Mouse (Mus musculus) ovary, postnatal 14 days (tissue): ENCODE data around the gene Irak4.

Source experiments
- DNase-seq: peaks from one replicate; pipeline ENCODE4 v3.0.0; 2022; ENCODE audit warnings: low spot score

Irak4 gene

DNA sequence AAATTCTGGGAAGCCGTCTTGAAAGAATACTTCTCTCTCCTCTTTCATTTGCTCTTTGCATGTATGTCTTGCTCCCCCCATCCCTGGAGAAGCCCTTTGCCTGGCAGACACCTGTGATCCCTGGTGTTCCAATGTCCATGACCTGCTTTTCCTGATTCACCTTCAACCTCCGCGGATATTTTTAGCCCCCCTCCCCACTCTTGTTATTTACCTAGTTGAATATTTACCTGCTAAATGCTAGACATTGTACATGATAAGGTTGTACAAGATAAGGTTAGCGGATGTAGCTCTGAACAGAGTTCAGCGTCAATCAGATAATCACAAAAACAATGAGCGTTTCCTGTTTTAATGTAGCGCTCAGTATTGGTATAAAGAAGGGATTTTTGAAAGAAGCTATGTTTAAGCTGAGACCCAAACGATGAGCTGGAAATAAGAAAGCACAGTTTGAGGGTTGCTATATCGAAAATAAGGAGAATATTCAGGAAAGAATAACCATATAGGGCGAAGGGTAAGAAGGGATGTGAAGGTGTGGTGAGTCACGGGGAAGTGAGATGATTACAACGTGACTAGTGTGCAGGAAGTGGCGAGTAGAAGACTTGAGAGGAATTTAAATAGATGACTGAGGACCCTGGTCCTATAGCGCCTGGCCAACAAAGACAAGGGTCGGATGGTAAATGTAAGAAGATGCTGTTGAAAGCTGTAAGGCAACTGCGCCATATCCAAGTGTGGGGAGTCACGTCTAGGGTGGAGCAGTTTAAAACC is 15.6 kb downstream of the Irak4 start:
- no peak for DNase-seq

DNA sequence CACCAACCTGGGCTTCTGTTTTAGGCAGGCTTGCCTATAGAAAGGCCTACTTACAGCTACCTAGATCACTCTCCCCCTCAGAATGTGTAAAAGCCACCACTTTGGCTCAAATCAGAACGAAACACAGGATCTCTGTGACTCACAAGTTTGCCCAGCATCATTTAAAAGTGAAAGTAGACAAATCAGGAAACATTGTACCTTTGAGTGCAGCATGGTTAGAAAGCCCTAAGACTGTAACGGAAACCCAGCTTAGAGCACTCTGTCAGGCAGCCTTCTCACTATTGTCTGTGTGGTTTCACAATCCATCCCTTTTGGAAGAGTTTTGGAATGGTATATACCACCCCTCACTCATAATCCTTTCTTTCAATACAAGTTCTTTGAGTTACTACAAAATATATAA is 21.5 kb downstream of the Irak4 start:
- no peak for DNase-seq

DNA sequence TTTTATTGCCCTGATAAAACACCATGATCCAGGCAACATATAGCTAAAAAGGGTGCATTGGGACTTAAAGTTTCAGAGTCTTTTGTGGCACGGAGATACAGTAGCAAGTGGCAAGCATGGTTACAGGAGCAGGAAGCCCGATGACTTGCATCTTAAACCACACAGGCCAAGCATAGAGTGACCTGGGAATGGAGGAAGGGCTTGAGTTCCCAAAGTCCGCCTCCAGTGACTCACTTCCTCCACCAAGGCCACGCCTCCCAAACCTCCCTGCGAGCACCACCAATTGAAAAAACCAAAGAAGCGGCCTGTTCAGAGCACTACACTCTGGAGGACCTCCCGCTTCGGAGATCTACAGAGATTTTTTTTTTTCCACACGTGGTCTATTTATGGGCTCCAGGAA is 22.4 kb downstream of the Irak4 start:
- DNase-seq = no peak

DNA sequence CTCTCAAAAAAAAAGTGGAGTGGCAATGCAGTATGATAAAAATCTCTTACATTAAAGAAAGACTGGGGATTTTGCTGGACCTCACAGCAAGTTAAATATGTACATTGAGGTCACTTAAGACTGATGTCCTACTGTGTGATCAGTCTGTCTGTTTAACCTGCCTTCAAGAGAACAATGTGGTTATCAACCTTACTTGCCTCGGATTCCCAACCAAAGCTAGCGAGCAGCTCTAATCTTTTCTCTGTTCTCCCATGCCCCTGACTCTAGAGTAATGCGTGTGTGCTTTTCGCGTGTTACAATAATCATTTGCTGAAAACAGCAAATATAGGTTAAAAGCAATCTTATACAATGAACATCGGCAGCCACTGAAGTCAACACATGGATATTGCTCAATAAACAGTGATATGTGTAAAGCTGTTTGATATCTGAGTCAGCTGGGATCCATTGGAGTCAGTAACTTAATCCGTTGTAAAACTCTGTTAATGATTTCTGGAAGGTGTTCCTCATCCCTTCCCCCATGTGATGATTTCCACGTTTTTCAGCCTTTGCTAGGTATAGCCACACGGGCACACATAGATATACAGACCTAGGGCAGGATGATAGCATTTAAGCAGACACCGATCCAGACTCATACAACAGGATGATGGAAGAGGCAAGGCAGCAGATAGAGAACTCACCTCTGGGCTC is 25.2 kb downstream of the Irak4 start:
- DNase-seq = no peak

DNA sequence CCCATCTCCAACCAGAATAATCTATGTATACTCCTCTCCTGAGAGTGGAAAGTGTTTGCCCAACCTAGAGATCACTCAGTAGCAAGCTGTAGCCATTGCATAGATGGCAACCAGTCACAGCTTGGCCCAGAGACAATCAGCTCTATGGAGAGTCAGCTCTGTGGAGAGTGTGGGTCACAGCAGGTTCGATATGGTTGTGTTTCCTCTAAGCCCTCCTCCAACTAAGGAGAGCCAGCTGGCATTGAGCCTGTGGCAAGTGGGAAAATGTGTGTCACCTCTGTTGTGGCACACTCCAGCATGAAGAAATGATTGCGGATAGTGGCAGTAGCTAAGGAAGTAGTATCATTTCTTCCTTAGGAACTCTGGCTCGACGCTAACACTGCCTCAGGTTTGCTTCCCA is 28.1 kb downstream of the Irak4 start:
- no peak for DNase-seq

DNA sequence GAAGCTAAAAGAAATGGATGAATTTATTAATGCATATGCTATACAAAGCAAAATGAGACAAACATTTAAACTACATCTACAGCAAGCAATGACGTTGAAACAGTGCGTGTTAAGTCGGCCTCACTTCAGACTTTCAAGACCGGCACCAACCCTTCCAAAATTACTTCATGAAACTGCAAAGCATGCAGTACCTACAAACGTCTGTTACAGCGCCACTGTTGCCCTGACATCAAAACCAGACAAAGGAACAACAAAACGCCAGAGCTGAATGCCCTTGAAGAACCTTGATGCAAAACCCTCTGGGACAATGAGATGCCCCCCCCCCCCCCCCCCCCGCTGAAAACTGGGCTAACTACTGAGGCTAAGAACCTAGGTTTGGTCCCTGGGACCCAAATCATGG is 29.3 kb downstream of the Irak4 start:
- DNase-seq = no peak

DNA sequence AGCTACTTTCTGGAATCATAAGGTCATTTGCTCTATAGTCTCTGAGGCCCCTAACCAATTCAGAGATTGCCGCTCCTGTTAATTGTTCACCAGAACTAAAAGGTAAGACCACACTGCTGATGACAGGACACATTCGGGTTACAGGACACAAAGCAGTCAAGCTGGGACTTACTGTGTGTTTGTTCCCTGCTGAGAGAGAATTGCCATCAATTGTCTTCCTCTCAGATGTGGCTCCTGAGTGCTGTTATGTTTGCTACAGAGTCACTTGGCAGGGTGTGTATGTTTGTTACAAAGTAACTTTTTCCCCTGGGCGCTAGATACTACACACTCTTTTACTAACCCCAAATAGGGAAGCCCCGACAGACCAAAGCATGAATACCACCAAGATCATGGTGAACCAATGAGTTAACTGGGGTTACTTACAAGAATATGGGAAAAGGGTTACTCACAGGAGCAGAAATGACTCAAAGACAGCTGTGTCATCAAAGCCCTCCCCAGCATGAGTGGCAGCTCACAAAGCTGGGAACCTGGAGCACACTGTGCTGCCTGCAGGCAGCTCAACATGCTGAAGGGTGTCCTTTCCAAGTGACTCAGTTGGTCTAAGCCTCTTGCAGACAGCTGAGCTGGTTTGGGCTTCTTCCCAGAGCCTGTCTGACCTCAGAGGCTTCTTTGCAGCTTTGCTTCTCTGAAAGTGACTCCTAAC is 31.3 kb downstream of the Irak4 start:
- DNase-seq = no peak

DNA sequence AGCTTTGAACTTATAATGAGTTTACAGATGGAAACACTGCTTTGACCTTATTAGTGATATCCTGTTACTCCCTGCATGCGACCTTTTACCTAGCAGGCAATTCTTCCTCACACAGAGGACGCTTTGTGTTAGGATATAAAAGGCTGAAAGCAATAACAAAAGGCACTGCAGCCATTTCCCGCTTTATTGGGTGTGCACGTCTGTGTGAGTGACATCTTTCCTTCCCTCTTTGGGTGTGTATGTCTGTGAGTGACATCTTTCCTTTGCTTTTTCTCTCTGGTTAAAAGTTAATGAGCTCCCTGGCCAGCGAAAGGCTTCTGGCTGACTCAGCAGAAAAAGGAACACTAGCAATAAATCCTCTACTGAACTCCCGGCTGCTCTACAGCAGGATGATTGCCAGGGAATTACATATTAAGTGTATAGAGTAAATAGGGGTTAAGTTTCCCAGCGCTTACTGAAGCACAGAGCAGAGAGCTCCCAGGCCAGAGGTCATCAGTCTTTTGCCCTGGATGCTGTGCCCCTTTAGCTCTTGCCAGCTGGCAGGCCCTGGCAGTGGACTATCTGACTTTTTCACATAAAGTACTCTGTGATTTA is 38.7 kb downstream of the Irak4 start:
- no peak for DNase-seq

DNA sequence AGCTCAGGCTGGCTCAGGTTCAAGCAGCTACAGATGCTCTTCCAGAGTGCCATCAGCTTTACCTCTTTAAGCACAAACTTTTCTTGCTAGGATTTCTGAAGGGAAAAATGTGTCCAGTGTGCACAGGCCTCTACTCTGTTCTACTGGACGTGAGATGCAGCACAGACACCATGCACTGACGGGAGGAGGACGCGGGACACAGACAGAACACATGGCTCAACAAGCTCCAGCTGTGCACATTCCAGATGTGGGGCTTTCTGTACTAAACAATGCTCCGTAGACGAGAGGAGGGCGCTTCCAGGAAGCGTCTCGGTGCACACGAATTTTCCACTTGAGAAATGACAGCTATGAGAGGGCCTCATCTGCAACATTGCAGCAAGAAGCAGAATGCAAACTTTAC is 39.7 kb downstream of the Irak4 start:
- no peak for DNase-seq

DNA sequence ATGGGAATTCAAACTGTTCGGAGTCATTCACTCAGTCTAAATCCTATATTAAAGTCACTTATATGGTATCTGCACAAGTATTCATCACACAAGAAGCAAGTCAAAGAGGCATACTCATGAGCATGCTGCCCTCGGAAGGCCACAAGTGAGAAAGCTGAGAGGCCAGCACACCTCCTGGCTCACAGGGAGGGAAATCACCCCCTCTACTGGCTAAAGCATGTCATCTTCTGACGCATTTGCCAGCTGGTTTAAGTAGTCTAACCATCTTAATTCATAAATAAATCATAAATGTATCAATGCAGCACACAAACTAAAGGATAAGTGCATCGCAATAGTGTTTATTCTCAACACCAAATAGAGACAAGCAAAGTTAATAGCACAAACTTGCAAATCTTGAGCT is 41.3 kb downstream of the Irak4 start:
- no peak for DNase-seq

DNA sequence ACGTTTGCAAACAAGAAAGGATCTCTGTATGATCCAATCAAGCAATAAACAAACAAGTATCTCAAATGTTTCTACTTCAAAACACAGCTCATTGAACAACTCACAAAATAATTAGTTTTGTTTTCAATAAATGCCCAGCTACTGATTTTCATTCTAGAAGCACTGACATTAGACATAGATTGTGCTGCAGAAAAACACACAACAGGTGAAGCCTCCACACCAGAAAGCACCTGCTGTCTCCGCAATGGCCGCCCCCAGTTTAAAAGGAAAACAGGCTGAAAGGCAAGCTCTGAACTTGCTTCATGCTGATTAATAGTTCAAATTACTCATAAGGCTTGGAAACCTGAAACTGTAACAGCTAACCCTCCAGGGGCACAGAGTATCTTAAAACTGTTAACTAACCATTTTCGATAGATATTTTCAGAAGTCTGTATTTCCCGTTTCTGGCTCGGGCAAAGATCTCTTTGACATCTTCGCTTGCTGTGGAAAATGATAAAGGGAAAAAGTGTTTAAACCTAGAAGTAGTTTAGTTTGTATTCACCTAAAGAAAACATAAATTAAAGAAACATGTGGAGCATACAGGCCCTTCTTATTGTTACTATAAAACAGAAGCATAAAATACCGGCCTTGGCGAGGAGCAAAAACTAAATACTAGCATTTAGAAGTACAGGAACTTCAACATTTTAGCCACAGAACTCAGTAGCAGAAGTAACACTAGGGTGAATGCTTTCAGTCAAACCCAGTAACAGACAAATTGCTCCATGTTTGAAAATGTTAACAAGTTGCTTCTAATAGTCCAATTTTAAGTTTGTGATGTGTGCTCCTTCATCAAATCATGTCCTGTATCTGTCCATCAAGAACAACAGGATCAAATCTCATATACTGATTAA is 44.6 kb downstream of the Irak4 start:
- no peak for DNase-seq

DNA sequence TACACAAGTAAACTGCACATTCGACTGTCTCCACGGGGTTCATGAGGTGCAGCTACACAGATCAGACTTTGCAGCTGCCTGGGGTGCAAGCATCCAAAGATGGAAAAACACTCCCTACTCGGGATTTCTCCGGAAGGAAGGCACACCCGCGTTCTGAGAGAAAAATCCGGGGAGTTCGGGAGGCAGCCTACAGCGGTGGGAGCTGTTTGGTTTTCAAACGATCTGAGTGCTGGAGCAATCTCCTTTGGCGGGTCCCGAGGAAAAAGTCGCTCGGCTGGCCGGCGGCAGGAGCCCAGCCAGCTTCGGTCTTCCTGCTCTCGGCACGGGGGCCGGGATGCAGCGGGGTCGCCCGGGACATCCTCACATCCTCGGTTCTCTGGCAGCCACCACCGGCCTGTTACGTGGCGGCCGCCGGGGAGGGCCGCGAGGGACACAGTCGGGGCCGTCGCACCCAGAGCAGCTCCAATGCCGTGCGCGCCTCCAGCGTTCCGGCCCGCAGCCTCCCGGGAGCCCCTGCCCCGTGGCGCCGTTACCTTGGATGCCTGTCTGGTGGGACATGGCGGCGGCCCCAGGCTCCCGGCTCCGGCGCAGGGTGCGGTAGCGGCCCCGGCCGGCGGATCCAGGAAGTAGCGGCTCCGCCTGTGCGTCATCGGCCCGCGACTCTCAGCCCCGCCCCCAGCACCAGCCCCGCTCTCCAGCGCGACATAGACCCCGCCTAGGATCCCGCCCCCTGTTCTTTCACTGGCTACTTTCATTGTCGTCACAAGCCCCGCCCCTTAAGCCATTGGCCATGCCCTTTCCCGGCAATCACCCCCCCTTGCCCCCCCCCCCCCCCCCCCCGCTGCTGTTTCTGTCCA is 46.0 kb downstream of the Irak4 start, which contains the start of gene Twf1:
Gene Twf1 (minus strand): TSS at position 671 of the 857 bp plus-strand sequence.
- DNase-seq = peak; percentile 98

DNA sequence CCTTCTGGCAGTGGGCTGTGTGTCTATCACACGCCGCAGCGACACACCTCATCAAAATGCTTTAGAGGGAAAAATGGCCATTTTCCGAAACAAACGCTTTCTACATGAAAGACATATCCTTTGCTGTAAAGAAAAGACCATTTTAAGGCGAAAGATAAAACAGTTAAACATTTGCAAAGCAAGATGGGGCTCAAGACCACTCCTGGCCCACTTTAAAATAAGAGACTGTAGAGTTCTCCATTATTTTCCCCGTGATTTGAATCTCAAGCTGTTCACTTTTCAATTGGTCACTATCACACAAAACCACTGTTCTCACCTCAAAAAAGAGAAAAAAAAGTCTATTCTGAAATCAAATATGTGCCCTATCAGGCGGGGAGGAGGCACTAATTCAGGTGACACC is 46.6 kb downstream of the Irak4 start:
- no peak for DNase-seq

DNA sequence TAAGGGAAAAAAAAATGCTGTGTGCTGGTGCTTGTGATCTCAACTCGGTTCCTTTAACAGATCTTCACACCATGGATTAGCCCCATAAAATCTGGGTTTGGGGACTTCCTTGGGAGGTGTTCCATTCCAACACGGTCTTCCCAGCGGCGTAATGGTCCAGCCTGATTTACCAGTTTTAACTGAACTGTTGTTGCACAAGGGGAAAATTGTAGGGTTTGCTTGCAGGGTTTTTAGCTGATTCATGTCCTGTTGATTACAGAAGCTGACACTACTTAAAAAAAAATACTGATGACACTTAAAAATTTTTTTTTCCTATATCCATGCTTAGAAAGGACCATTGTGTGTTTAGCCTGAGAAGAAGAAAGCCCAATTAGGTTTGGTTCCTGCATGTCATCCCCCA is 47.9 kb downstream of the Irak4 start:
- no peak for DNase-seq

DNA sequence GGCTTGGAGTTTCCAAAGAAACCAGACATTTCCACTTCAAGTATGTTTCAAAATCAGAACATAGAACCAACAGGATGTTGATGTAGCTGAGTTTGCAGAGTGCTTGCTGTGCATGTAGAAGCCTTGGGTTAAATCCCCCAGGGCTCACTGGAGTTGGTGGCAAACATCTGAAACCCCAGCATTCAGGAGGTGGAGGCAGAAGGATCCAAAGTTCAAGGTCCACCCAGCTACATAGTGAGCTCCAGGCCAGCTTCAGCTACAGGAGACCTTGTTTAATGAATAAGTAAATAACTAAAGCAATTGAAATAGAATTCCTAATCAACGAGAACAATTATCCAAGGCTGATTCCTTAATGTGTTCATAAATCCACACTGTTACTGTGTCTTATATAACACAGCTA is 50.1 kb downstream of the Irak4 start:
- DNase-seq = no peak

DNA sequence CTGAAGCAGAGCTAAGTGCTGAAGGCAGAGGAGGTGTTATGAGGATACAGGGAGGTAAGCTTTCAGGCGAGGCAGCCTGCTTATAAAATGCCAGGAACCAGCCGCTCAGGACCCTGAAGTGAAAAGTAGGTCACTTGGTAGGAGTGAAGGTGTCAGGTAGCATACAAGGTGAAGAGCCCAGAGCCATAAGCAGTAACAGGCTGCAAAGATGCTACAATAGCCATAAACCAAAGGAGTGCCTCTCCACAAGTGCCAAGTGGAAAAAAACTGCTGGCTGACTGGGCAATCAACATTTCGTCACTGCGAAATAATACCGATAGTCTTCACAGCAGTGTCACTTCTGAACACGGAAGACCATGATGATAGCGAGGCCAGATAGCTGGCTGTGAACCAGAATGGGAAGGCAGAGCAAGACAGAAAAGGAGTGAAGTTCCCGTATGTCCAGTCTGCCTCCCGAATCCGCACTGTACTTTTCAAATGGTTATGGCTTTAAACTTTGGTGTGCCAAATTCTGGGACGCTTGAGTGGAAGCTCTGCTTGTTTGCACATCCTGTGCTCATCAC is 56.8 kb downstream of the Irak4 start:
- DNase-seq = no peak

DNA sequence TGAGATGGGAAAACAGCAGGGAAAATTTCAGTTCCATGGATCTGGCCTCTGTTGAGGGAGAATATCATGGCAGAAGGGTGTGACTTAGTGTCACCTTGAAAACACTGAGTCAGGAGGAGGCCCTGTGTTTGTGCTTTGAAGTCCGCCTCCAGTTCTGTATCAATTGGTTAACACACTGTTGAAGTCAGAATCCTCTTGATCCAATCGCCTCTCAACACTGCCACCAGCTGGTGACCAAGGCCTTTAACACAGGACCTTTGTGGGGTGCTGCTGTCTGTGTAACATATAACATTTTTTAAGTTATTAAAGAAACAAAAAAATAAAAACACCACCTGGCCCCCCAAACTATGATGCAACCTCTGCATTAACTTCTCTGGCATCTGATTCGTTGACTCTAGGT is 57.9 kb downstream of the Irak4 start:
- DNase-seq = peak; percentile 26

DNA sequence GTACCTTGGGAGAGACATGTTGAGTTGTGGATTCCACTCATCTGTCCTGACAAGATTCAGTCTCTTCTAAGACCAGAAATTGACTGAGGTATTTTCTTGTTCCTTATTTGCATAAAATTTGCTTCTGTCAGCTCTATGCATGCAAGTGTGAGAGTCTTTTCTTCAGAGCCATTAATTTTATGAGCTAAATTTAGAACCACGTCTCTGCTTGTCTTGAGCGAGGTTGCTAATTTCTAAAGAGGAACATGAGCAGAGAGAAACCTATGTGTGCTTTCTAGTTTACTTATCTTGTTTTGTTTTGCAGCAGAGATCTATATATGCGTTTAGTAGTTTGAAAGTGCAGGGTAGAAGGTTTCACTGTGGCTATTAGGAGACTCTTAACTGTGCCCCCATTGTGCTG is 59.0 kb downstream of the Irak4 start:
- no peak for DNase-seq

DNA sequence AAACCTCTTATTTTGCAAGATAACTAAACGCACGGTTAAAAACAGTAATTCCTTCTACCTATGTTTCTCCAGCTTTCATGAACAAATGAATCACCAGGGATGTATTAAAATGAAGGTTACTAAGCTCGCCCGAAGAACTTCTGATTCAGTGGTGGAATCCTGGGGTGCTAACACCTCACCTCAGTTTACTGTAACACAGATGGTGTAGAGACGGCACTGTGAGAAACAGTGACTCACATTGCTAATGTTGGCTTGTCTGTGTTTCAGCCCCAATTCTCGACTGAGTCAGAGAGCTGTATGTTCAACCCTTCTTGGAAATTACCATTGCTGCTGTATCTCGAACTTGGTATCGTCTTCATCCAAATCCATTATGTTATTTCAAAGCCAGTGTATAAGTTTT is 64.3 kb downstream of the Irak4 start:
- no peak for DNase-seq

DNA sequence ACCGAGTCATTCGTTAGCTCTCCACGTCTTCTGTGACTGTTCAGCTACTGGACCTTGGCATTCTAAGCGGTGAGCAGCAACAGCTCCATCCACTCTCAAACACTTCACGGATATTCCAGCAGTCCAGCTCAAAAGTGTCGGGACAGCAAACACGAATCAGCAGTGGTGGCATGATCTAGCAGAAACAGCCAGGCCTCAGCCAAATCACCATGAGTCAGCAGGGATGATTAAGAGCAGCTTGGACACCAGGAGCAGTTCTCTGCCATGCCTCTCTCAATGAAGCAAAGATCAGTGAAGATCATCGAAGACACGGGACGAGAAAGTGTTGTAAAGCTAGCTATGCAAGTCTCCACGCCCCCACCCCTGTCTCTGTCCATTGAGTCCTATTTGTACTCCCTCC is 72.6 kb downstream of the Irak4 start:
- no peak for DNase-seq

DNA sequence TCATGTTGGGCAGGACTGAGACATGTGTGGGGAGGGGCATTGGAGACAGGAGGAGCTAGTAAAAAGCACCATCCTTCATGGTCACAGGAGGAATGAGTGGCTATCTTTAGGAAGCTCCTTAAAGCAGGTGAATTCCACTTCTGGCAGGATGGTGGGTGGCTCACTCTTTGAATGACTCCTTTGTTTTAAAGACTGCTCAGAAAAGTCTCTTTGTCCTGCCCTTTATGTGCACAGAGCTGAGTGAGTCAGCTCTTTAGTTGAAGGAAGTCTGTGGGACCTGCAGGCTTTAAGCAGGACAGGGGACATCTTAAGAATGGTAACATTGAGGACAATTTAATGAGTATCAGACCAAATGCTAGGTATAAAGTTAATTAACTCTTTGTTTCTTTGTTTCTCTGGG is 77.5 kb downstream of the Irak4 start:
- DNase-seq = no peak
